Mouse (Mus musculus): ENCODE results near the gene Psph.
A peak's percentile ranks its signal among the peaks of the same experiment; 100 is the strongest.

Gene Psph

DNA sequence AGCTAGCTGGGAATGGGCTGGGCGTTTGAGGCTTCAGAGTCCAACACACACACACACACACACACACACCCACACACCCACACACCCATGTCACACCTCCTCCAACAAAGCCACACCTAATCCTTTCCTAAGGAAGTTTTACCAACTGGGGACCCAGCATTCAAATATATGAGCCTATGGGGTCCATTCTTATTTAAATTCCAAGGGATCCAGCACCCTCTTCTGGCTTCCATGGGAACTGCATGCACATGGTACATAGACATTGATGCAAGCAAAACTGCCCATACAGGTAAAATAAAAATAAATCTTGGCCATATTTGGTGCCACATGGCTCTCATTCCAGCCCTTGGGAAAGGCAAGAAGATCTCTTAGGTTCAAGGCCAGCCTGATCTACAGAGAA lies 46.3 kb downstream of the Psph start:
- DNase-seq (ENCODE audit: inconsistent age in 2 of 2, low spot score in 1 of 2): peak; percentile 26 to 75

DNA sequence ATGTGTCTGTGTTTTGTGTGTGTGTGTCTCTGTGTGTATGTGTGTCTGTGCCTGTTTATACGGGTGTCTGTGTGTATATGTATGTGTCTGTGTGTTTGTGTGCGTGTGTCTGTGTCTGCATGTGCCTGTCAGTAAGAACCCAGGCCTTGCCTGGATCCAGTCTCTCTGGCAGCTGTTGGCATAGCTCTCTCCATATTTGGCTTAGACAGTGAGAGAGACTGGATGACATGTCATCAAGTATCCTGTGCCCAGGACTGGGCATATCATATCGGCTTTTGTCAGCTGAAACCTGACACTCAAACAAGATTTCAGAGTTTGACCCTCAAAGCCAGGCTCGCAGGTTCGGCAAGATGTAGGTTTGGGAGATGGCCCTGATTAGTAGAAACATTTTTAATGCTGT lies 56.2 kb downstream of the Psph start:
- DNase-seq (ENCODE audit: inconsistent age in 2 of 2, low spot score in 1 of 2): no peak

DNA sequence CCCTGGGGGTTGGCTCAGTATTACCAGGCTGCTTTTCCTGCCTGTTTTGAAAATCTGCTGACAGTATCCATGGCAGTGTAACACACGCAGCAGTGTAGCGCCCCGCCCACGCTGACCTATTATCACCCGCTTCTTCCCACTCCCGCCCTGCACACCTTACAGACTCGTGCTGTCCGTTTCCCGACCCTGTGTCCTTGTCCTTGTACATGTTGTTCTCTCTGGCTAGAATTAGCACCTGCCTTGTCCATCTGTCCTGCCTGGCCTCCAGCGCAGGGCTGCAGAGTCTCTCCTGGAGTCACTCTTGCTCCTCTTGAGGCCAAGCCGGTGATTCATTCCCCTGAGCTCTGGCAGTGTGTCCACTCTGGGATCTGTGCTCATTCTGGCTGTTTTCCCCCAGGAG lies 56.9 kb downstream of the Psph start:
- DNase-seq (ENCODE audit: inconsistent age in 2 of 2, low spot score in 1 of 2): peak; percentile 84 to 85

DNA sequence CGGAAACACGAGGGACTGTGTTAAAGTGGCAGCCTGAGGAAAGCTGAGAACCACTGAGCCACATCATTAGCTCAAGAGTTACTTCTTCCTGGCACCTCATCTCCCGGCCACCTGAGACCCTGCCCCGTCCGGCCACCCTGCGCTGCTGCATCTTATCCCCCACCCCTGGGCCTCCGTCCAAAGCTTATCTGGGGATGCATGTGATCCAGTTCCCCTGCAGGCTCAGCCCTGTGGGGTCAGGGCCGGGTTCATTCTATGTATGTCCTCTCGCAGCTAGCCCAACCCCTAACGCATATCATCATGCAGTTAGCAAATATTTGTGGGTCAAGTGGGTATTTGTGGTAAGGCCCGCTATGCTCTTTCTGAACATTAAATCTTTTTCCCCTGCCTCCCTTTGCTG lies 58.0 kb downstream of the Psph start:
- DNase-seq (ENCODE audit: inconsistent age in 2 of 2, low spot score in 1 of 2): no peak

DNA sequence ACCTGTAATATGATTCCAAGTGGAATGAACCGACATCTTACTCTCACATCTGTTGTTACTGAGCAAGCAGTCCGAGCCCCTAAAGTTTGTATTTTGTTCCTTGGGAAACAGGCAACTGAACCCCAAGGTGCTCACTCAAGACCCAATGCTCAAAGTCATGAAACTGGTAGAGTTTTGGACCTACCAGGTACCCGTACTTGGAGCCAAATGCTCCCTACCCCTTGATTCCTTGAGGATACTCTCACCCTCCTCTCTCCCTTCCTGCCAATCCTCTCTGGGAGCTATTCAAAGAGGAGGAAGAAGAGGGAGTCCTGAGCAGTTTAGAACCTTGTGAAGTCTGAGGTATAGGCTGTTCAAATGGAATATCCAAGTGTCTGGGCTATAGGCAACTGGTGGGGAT lies 60.5 kb downstream of the Psph start:
- DNase-seq (ENCODE audit: inconsistent age in 2 of 2, low spot score in 1 of 2): no peak

DNA sequence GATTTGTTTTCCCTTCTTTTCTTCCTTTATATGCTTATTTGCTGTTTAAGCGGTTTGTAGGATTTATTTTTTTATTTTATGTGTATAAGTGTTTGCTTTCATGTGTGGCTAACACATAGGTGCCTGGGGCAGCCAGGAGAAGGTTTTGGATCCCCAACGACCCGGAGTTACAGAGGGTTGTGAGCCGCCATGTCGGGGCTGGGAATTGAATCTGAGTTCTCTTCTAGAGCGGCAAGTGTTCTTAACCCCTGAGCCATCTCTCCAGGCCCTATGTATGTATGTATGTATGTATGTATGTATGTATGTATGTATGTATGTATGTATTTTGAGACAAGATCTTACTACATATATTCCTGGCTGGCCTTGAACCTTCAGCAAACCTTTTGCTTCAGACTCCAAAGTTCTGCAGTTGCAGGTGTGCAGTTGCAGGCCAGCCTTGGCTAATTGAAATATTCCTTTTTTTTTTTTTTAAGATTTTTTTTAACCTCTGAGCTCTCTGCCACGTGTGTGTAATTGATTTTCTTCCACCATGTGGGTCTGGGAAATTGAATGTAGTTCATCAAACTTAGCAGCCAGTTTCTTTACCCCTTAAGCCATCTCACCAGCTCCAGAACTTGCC lies 61.4 kb downstream of the Psph start:
- DNase-seq (ENCODE audit: inconsistent age in 2 of 2, low spot score in 1 of 2): peak in 1 of 2 experiments; percentile 33

DNA sequence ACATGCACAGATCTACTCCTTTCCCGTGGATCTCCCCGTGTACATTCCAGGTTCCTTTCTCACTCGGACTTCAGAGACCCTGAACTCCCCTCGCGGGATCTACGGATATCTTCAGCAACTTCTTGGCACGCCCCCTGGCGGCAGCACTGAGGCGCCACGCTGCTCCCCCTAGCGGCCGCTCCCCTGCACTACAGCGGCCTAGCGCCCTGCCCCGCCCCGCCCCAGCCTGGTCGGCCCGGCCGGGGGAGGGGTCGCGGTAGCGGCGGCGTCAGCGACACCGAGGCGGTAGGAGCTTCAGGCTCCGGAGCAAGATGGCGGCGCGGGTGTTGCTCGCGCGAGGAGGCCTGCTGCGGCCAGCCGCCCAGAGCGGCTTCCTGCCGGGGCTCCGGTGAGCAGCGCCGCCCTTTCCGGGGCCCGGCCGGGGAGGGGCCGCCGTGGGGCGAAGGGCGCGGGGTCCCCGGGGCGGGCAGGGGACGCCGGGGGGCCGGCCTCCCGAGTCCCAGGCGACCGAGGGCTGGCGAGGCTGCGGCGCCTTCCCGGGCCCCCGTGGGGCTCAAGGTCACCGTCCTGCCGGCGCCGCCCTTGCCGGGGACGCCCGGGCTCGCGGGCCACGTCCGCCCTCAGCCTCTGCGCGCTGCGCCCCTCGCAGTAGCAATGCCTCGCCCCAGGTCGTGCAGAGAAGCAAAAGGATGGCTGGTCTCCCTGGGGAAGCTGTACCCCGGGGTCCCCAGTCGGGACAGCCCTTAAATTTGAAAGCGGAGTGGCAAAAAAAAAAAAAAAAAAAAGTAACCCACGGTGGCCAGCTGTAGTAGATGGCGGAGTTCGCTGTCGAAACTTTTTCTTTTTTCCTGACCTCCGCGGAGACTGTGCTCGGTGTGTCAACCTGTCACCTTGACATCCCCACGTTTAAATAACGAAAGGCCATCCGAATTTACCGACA lies 62.1 kb downstream of the Psph start, which contains the start of gene Nipsnap2:
Gene Nipsnap2, plus strand, starts transcription at position 230 of the 940 bp plus-strand sequence.
- peak; percentile 95 to 99 for DNase-seq (ENCODE audit: inconsistent age in 2 of 2, low spot score in 1 of 2)

DNA sequence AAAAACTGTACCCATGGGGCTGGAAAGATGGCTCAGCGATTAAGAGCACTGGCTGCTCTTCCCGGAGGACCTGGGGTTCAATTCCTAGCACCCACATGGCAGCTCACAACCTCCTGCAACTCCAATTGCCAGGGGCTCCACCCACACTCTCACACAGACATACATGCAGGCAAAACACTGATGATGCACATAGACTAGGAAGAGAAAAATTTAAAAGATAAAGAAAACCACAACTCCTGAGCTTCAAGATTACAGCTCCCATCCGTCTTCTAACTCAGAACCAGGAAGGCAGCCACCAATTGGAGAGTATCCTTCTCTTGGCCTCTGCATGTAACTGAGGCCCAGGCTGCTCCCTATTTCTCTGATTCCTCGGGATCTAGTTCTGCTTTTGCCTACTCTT lies 63.0 kb downstream of the Psph start:
- peak in 1 of 2 experiments; percentile 52 for DNase-seq (ENCODE audit: inconsistent age in 2 of 2, low spot score in 1 of 2)

DNA sequence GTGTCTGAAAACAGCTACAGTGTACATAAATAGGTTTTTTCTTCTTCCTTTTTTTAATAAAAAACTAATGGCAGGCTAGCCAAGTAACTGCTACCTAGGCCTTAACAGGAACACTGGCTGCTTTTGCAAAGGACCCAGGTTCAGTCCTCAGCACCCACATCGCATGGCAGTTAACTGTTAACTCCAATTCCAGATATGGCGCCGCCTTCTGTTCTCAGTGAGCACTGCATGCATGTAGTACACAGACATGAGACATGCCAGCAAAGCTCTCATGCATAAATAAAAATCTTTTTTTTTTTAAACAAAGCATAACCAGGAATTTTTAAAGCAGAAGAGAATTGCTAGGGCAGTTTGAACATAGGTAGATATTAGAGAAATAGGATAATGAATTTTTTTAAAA lies 67.1 kb downstream of the Psph start:
- DNase-seq (ENCODE audit: inconsistent age in 2 of 2, low spot score in 1 of 2): no peak

DNA sequence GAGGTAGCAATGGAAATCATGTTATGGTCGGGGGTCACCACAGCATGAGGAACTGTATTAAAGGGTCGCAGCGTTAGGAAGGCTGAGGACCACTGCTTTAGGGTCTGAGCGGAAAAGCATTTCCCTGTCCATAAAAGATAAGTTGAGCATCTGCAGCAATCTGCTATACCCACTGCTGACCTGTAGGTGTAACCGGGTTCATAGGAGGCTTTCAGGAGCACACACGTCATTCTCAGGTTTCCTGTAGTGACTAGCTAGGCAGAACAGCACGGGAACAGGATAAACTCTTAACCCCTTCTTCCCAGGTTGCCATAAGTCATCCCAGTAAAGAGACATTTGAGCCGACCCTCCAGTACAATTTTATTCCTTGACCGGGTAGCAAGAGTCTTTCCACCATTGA lies 70.2 kb downstream of the Psph start:
- no peak for DNase-seq (ENCODE audit: inconsistent age in 2 of 2, low spot score in 1 of 2)

Measured in adrenal gland, adult (tissue).